Mouse (Mus musculus) heart, postnatal 0 days (tissue): ENCODE results near the gene Zfp952. TPM values are rescaled to one million over a fixed set of nuclear protein-coding genes. Genes with fewer than 3 reads are reported as not detected.
"Not testable (repeated sequence)": the region's sequence is repeated elsewhere in the genome, so short reads cannot be mapped to it uniquely, and the experiment has no call there.

ENCODE experiments used
- ATAC-seq: fragments of 200-750 bp; cut with Nextera tagmentation; 2 replicates; pipeline ENCODE4 v1.8.0; 2017; ENCODE audit warnings: low read depth, moderate number of reproducible peaks, moderate library complexity; ENCODE audit not compliant: insufficient read depth
- DNase-seq: peaks from one replicate; pipeline ENCODE4 v3.0.0-alpha.2; 2016; ENCODE audit warnings: low spot score
- H3K27ac ChIP-seq: fragments of 300-500 bp; sonication (generic); 2 replicates; pipeline ENCODE4 v1.5.1; 2014; ENCODE audit warnings: low read depth, mild to moderate bottlenecking
- H3K27me3 ChIP-seq: fragments of 300-500 bp; sonication (generic); 2 replicates; pipeline ENCODE4 v1.6.1; 2014; ENCODE audit warnings: low read length, mixed read lengths; ENCODE audit not compliant: control insufficient read depth, insufficient read depth
- H3K36me3 ChIP-seq: fragments of 300-500 bp; sonication (generic); replicated peaks from 2 replicates; pipeline ENCODE4 v1.6.1; 2014; ENCODE audit warnings: low read length, mixed read lengths; ENCODE audit not compliant: control insufficient read depth, insufficient read depth
- H3K4me1 ChIP-seq: fragments of 300-500 bp; sonication (generic); 2 replicates; pipeline ENCODE4 v1.6.1; 2014; ENCODE audit warnings: antibody characterized with exemption; ENCODE audit not compliant: control insufficient read depth, insufficient read depth
- H3K4me2 ChIP-seq: fragments of 300-500 bp; sonication (generic); 2 replicates; pipeline ENCODE4 v1.6.1; 2014; ENCODE audit warnings: low read depth, mild to moderate bottlenecking, low read length, moderate library complexity
- H3K4me3 ChIP-seq: fragments of 300-500 bp; sonication (generic); 2 replicates; pipeline ENCODE4 v1.5.1; 2014; ENCODE audit warnings: low read depth, low read length
- H3K9ac ChIP-seq: fragments of 300-500 bp; sonication (generic); replicated peaks from 2 replicates; pipeline ENCODE4 v1.6.1; 2014; ENCODE audit warnings: low read depth, low read length, mixed read lengths
- H3K9me3 ChIP-seq: fragments of 300-500 bp; sonication (generic); replicated peaks from 2 replicates; pipeline ENCODE4 v1.6.1; 2016; ENCODE audit warnings: low read length; ENCODE audit not compliant: control insufficient read depth
- CTCF ChIP-seq: IDR thresholded peaks from 2 replicates; pipeline ENCODE4 v1.5.1; 2016; ENCODE audit warnings: antibody characterized with exemption, control low read depth, low read depth
- EP300 ChIP-seq: IDR thresholded peaks from 2 replicates; pipeline ENCODE4 v1.6.1; 2016; ENCODE audit warnings: antibody characterized with exemption, low read depth
- WGBS: fragments of 180-500 bp; shearing (Covaris S2); extraction: QIAGEN DNeasy Blood & Tissue Kit; methylation state at CpG from one replicate; pipeline ENCODE4 v1.1.7; 2014; 5-methylcytosine and 5-hydroxymethylcytosine counted together
- polyA plus RNA-seq: library from polyadenylated mRNA; unstranded; fragments of >200 nt; fragmentation: Nextera tagmentation; extraction: Ambion mirVana; gene quantifications from 2 replicates; pipeline ENCODE4 v1.2.1, GENCODE M21; 2015
- total RNA-seq: library from RNA; depleted of rRNA; stranded (reverse); fragments of >200 nt; gene quantifications from 2 replicates; pipeline ENCODE4 v1.2.3, GENCODE M21; 2014; ENCODE audit warnings: low replicate concordance

The Zfp952 gene
- total and polyA plus RNA-seq, 2 experiments from 2014 or later: 1.7 to 7.3 TPM

DNA sequence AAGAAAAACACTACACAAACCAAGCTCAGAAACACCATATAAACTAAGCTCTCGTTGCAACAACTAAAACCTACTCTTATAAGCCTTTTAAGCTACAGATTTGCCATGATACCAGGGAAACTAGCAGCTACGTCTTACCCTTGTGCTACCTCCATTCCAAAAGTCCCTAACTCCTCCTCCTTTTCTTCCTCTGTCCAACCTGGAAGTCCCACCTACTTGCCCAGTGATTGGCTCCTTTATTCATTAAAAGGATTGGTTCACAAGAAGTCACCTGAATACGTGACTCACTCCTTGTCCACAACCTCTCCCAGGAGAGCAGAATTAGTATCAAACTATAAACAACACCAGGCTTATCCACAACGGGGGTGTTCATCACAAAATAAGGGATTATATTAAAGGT lies 6.6 kb upstream of the Zfp952 start:
- no peak for ATAC-seq
- H3K27me3 ChIP-seq: no peaks in the 10 kb centered on the region
- no peak for DNase-seq
- H3K9me3 ChIP-seq: no peaks in the 10 kb centered on the region
- H3K4me1 ChIP-seq: no peaks in the 10 kb centered on the region
- no peak overlapping the region for H3K9ac ChIP-seq
- H3K27ac ChIP-seq: no peak overlapping the region
- TF ChIP-seq CTCF: no peak
- H3K36me3 ChIP-seq: no peaks in the 10 kb centered on the region
- H3K4me3 ChIP-seq: no peak overlapping the region
- H3K4me2 ChIP-seq: no peak overlapping the region
- WGBS: 66% methylated on average over 4 of the region's 4 CpGs

DNA sequence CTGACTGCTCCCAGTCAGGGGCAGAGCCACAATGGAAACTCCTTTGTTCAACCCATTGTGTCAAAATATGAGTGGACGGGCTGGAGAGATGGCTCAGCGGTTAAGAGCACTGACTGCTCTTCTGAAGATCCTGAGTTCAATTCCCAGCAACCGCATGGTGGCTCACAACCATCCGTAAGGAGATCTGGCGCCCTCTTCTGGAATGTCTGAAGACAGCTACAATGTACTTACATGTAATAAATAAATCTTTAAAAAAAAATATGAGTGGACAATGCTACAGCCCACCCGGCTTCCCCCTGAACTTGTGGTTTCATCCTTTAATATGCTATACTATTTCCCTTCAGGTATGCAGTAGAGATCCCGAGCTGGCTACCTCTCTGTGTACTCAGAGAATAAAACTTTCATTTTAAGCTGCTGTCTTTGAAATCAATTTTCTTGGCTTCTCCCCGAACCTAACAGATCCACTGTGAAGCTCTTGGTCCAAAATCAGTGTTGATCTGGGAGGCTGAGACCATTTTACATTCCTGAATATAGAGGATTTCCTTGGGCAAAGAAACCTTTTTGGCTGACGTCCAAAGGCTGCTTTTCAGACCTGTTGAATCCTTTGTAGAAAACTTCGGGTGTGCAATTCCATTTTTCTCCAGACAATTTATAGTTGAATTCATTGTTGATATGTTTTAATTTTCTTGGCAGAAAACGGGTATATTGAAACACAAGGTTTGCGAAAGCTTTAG lies 797 bp upstream of the Zfp952 start:
- Histone ChIP-seq H3K9me3 (no peaks in the 10 kb centered on the region), H3K4me1 (peaks cover 13% of the 10 kb centered on the region; the same call in 1 of the 2 replicates), H3K36me3 (peaks cover 16% of the 10 kb centered on the region; the same call in 1 of the 2 replicates), H3K4me3 (peak overlapping the region; percentile 74), H3K4me2 (peak overlapping the region; percentile 70), H3K27me3 (no peaks in the 10 kb centered on the region), H3K27ac (no peak overlapping the region), H3K9ac (peak overlapping the region; percentile 68; the same call in 1 of the 2 replicates)
- no peak for TF ChIP-seq EP300
- TF ChIP-seq CTCF: 0 out of 2 replicates have a peak, but pooled peaks have one; percentile 6
- DNase-seq (no peak), ATAC-seq (no peak)
- WGBS: 67% methylated on average over 12 of the region's 12 CpGs

DNA sequence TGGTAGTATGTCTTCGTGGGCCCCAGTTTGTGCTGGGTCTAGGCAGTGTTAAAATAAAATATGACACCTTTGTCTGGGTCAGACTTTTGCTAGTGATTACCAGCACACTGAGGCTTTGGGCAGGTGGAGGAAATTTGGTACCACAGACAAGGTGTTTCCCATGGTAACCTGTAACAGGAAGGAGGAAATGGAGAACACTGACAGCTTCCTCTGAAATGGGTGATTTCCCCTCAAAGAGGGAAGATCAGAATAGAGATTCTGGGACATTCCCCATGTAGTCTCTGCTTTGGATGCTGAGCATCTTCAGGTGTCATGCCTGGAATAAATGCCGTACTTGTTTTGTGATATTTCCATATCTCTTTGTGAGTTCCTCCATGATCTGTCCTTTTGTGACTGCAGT lies 5.6 kb downstream of the Zfp952 start:
- H3K27ac ChIP-seq: no peak overlapping the region
- TF ChIP-seq EP300: no peak
- TF ChIP-seq CTCF: no peak
- peaks cover 38% of the 10 kb centered on the region for H3K36me3 ChIP-seq
- peaks cover 16% of the 10 kb centered on the region for H3K9me3 ChIP-seq
- H3K9ac ChIP-seq: no peak overlapping the region
- H3K27me3 ChIP-seq: no peaks in the 10 kb centered on the region
- no peak overlapping the region for H3K4me2 ChIP-seq
- peaks cover 9% of the 10 kb centered on the region; the same call in 1 of the 2 replicates for H3K4me1 ChIP-seq
- no peak overlapping the region for H3K4me3 ChIP-seq
- ATAC-seq: no peak
- WGBS: 90% methylated on average over 2 of the region's 2 CpGs
- DNase-seq: no peak

- DNase-seq: no peak
- Histone ChIP-seq H3K9me3 (peaks cover 18% of the 10 kb centered on the region), H3K27ac (no peak overlapping the region), H3K9ac (no peak overlapping the region), H3K4me2 (no peak overlapping the region), H3K27me3 (no peaks in the 10 kb centered on the region), H3K4me1 (no peaks in the 10 kb centered on the region), H3K4me3 (no peak overlapping the region), H3K36me3 (peaks cover 19% of the 10 kb centered on the region)
- 38% methylated on average over 9 of the region's 9 CpGs for WGBS
- no peak for ATAC-seq
- TF ChIP-seq CTCF: no peak
- no peak for TF ChIP-seq EP300
Observed at GRCm38 (mm10) chr17:33008337-33008736, 15.4 kb downstream of the Zfp952 start.

DNA sequence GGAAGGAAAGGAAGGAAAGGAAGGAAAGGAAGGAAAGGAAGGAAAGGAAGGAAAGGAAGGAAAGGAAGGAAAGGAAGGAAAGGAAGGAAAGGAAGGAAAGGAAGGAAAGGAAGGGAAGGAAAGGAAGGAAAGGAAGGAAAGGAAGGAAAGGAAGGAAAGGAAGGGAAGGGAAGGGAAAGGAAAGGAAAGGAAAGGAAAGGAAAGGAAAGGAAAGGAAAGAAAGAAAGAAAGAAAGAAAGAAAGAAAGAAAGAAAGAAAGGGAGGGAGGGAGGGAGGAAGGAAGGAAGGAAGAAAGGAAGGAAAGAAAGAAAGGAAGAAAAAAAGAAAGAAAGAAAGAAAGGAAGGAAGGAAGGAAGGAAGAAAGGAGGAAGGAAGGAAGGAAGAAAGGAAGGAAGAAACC lies 27.5 kb downstream of the Zfp952 start:
- DNase-seq: not testable (repeated sequence)

GRCm38 (mm10) chr17:33032376-33032775 lies 39.4 kb downstream of the Zfp952 start:
- peak overlapping the region; percentile 74 for H3K4me2 ChIP-seq
- TF ChIP-seq CTCF (no peak), EP300 (no peak)
- ATAC-seq (no peak), DNase-seq (peak; percentile 14)
- H3K9me3 ChIP-seq: no peaks in the 10 kb centered on the region
- peak overlapping the region; percentile 92 for H3K9ac ChIP-seq
- H3K27ac ChIP-seq: no peak overlapping the region
- 0 out of 2 replicates have a peak, but pooled peaks cover 3% of the 10 kb centered on the region for H3K36me3 ChIP-seq
- H3K4me1 ChIP-seq: no peaks in the 10 kb centered on the region
- no peaks in the 10 kb centered on the region for H3K27me3 ChIP-seq
- WGBS: 6% methylated on average over 10 of the region's 10 CpGs
- H3K4me3 ChIP-seq: peak overlapping the region; percentile 98

More for the DNA sequence above, 27.5 kb downstream of the Zfp952 start:
- H3K27me3 ChIP-seq, ATAC-seq, H3K4me3 ChIP-seq, H3K4me2 ChIP-seq, H3K27ac ChIP-seq, H3K9ac ChIP-seq, H3K4me1 ChIP-seq: not testable (repeated sequence)
- H3K36me3 ChIP-seq: peaks cover 45% of the 10 kb centered on the region
- H3K9me3 ChIP-seq: peaks cover 54% of the 10 kb centered on the region
